Mouse (Mus musculus): Measurements from ENCODE around the gene Zdhhc17. TPM values are rescaled to one million over a fixed set of nuclear protein-coding genes. Genes with fewer than 3 reads are reported as not detected.

Zdhhc17 gene
- 10 to 100 TPM; 20.8 to 27.2 (median 23.2) TPM for total RNA-seq (2022)

DNA sequence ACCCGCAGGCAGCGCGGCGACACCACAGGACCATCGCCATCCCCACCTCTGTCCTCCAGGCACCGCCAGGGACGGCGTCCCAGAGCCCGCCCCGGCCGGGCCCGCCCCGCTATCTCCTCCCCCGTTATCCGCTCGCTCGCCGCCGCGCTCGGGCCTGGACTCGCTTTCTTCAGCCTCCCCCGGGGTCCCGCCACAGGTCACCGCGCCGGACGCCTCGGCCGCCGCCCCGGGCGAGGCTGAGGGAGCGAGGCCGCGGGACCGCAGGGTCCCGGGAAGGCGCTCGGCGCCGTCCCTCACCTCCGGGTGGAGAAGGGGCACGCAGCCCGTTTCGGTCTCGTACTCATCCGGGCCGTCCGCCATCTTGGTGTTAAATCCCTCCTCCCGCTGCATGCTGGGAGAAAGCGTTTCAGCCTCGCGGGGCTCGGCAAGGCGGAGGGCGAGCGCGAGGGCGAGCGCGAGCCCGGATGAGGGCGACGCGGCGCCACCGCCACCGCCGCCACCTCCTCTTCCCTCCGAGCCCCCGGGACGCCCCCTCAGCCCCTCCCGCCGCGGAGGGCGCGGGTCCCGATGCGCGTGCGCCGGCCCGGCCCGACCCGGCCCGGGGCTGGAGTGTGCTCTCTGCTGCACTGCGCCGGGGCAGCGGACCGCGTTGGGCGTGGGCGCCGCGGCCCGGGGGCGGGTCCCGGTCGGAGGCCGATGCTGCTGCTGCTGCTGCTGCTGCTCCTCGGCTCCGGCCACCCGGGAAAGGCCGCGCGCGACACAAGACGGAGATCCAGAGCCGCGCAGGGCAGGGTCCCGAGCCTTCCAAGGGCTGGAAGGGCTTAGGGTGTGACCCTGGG, at the start of gene Zdhhc17:
Gene Zdhhc17 (minus strand): TSS at position 500 of the 839 bp plus-strand sequence.
- peak; percentile 92 for DNase-seq (ENCODE audit: low spot score)

GRCm38 (mm10) chr10:111055770-111056169, 45.8 kb upstream of the Zdhhc17 start:
- DNase-seq (ENCODE audit: low spot score): no peak

GRCm38 (mm10) chr10:111051606-111052005, 41.7 kb upstream of the Zdhhc17 start:
- no peak for DNase-seq (ENCODE audit: low spot score)

GRCm38 (mm10) chr10:111050511-111050910, 40.6 kb upstream of the Zdhhc17 start:
- DNase-seq (ENCODE audit: low spot score): no peak

DNA sequence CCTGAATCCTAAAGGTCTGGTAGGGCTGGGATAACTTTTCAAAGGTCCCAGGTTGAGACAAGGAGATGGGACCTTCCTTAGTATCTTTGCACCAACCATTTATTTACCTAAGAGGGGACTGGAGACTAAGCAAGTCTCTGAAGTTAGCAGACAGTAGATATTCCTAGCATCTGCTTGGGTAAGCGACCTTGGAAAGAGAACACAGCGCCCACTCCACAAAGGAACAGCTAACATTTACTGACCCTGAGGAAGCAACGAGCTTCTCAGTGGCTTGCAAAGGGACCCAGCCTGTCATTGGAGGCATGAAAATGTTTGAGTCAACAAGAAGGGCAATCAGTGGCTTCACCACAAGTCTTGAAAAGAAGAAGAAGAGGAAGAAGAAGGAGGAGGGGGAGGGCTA, 40.1 kb upstream of the Zdhhc17 start:
- no peak for DNase-seq (ENCODE audit: low spot score)

GRCm38 (mm10) chr10:111047895-111048294, 38.0 kb upstream of the Zdhhc17 start:
- peak; percentile 57 for DNase-seq (ENCODE audit: low spot score)

DNA sequence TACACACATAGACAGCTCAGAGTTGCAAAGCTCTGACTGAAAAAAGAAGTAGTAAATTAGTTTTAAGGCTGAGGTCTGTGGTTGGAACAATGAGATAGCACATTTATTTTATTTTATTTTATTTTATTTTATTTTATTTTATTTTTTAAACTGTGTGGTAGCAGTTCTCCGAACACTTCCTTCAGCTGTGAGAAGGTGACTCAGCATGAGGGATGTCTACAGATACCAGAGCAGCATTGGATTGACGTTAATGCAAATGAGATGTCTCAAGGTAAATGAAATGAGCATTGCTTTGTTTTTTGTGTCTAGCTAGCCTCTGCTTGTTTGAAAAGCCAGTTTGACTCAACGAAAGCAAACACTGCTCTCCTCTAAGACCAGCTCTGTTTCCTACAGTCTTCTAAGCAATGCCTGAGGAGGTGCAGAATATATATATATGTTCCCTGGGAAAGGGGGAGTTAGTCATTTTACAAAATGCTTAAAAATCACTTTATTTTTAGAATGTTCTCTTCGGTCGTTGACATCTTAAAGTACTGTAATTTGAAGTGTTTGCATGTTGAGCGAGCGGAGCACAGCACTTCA, 30.2 kb upstream of the Zdhhc17 start:
- DNase-seq (ENCODE audit: low spot score): no peak

- DNase-seq (ENCODE audit: low spot score): no peak
Measured at GRCm38 (mm10) chr10:111036851-111037250, 26.9 kb upstream of the Zdhhc17 start.

- no peak for DNase-seq (ENCODE audit: low spot score)
Measured at GRCm38 (mm10) chr10:111035134-111035533, 25.2 kb upstream of the Zdhhc17 start.

DNA sequence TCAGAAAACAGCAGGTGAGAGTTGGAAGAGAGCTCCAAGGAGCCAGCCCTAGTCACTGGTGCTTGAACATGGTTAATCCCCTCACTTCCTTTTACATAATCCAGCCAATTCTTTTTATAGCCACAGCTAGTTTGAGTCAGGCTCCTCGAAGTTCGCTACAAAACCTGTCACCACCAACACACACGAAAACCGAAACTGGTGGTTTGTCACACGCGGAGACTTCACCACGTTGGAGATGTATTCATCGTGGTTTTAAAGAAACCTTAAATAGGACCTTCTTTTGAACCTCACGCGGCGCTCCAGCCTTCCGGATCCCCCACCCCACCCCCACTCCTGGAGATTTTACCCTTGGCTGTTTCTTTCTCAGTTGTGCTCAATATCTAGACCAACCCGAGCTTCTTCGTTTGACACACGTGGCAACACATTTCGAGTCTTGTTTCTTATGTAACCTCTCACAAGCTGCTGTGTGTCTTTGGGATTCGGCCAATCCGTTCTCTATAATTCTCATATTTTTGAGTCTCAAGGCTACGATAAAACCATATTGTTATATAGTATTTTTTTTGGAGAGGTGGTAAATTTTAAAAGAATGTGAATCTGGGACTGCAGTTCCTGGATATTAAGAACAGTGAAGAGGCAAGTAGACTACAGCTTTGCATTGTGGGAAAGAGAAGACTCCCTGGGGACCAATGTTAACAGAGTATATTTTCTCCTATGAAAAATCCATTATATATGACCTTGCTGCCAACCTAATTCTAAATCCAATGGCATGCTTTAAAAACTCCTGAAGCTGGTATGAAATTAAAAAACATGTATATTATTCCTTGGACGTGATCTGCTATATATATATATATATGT, 21.8 kb upstream of the Zdhhc17 start:
- peak; percentile 36 for DNase-seq (ENCODE audit: low spot score)

DNA sequence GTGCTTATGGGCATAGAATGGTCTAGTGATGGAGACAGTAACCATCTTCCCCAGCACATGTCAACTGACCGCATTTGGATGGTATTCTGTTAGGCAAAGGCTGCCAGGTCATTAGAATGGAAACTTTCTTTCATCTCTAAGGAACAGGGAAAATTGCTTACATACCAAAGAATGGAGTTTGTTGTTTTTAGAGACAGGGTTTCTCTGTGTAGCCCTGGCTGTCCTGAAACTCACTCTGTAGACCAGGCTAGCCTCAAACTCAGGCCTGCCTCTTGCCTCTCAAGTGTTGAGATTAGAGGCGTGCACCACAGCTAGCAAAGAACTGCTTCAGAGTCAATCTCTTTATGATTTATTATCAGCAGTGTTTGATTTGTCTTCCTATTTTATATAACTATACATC, 20.9 kb upstream of the Zdhhc17 start:
- DNase-seq (ENCODE audit: low spot score): no peak

DNA sequence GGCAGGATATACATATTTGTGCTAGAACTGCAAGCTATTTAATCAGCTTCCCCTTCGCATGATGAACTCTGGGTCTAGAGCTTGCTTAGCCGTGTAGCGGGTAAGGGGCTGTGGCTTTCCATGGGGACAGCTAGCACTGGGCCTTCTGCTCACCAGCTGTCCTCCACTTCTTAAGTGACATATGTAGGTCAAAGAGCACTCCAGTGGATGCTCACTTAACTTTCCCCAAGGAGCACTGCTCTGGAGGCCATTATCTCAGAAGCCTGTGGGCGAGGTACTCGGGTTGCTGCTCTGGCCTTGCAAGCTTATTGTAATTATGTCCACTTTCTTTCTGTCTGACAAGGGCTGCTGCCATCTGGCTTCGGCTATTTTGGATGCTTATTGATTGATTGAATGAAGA, 16.2 kb upstream of the Zdhhc17 start:
- no peak for DNase-seq (ENCODE audit: low spot score)

- no peak for DNase-seq (ENCODE audit: low spot score)
Measured at GRCm38 (mm10) chr10:111024746-111025145, 14.8 kb upstream of the Zdhhc17 start.

- peak; percentile 63 for DNase-seq (ENCODE audit: low spot score)
Measured at GRCm38 (mm10) chr10:111014476-111014875, 4.5 kb upstream of the Zdhhc17 start.

DNA sequence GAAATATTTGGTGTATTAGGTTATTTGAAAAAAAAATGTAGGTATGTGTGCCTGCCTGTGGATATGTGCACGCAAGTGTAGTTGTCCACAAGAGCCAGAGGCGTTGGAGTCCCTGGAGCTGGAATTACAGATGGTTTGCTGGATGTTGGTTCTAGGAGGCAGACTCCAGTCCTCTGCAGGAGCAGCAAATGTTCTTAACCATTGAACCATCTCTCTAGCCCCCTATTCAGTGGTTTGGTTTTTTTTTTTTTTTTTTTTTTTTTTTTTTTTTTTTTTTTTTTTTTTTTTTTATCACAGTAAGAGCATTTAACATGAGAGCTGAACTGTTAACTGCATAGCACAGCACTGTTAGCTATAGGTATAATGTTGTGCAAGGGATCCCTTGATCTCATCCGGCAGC, 3.3 kb upstream of the Zdhhc17 start:
- no peak for DNase-seq (ENCODE audit: low spot score)

GRCm38 (mm10) chr10:111012496-111013038, 2.6 kb upstream of the Zdhhc17 start:
- no peak for DNase-seq (ENCODE audit: low spot score)

DNA sequence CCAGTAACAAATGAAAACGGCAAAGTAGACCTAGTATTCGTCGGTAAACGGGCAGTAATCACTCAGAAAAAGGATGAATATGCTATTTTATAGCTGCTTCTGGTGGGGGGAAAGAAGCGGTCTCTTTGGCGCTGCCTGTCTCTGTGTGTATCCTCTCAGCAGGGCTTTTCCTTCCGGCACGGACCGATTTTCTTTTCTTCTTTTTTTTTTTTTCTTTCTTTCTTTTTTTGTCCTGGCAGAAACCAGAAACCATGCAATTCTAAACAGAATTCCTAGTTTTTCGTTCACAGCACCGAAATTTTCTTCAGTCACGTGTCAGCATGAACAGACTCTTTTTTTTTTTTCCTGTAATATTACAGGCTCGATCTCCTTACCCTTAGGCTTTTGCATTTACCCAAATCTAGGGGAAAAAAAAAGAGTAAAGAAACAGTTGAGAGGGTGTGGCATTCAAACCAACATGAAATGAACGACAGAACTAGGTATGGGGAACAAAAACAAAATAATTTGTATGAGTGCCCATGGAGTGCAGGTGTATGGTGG, 1.4 kb upstream of the Zdhhc17 start:
- peak; percentile 16 for DNase-seq (ENCODE audit: low spot score)

- peak; percentile 42 for DNase-seq (ENCODE audit: low spot score)
Measured at GRCm38 (mm10) chr10:111010480-111011225, 713 bp upstream of the Zdhhc17 start.

DNA sequence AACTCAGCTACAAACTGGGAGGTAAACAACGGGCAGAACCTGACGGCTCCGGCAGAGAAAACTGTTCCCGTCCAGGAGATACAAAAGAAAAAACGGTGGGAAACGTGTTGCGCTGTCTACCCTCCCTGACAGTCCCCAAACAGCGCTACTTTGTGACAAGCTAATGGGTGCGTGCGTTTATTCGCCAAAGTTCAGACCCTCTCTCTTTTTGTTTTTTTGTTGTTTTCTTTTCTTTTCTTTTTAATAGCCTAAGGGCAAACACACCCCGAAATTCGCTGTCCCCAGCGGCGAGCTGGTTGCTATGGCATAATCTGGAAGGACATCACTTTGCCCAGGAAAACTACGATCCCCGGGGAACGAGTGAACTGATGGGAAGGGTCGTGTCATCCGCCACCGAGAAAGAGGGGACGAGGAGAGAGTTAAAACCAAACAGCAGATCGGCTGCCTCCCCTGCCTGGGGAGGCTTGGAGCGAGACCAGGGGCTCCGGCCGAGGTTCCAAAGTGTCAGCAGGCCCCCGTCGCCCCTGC, 763 bp downstream of the Zdhhc17 start:
- DNase-seq (ENCODE audit: low spot score): no peak

- no peak for DNase-seq (ENCODE audit: low spot score)
Measured at GRCm38 (mm10) chr10:111007687-111008086, 2.3 kb downstream of the Zdhhc17 start.

Data from heart, adult 8-10 months (tissue).